Mouse (Mus musculus): ENCODE measurements around the gene Kcnj15. TPM values are rescaled to one million over a fixed set of nuclear protein-coding genes. Genes with fewer than 3 reads are reported as not detected.

Gene Kcnj15
- polyA plus RNA-seq, 1 experiment: 0.01 TPM

DNA sequence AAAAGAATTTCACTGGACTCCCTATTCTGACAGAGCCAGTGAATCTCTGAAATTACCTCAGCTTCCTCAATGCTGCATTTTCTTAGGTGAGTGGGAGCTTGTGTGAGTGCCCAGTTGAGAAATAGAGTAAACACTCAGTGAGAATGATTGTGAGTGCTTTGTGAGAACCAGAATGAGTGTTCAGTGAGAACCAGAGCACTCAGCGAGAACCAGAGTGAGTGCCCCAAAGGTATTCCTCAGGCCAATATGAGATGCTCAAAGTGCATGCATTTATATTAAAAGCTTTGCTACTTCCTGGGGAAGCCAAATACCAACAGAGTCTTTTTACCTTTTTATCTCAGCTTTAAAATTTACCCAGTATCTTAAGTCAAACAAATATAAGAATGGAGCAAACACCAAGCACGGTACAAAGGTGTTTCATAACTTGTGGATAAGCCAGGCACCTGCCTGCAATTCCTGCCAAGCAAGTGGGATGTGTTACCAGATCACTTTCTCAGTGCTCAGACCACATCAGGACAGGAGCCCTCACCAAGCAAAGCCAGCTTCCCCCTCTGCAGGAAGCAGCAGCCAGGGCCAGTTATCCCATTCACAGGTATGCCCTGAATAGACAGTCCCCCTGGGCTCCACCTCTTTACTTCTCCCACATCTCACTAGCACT lies 22.3 kb upstream of the Kcnj15 start:
- H3ac ChIP-seq (ENCODE audit: control insufficient read depth, insufficient read length): no peak overlapping the region
- no peak overlapping the region for H3K4me2 ChIP-seq (ENCODE audit: low read depth)
- no peaks in the 10 kb centered on the region for H3K36me3 ChIP-seq (ENCODE audit: control insufficient read depth, insufficient read depth)
- no peaks in the 10 kb centered on the region for H3K79me2 ChIP-seq (ENCODE audit: control insufficient read depth, insufficient read depth)
- TF ChIP-seq TCF3 (IDR thresholded peaks at IDR 0.05; ENCODE audit: insufficient read length, low read depth): no peak
- TF ChIP-seq CEBPB (IDR thresholded peaks at IDR 0.05; ENCODE audit: insufficient read depth, poor library complexity, severe bottlenecking): no peak
- TF ChIP-seq POLR2AphosphoS2 (IDR thresholded peaks at IDR 0.05; ENCODE audit: insufficient read length, low read depth): no peak
- TF ChIP-seq MYOG (IDR thresholded peaks at IDR 0.05; ENCODE audit: control insufficient read depth in 1 of 3, insufficient read depth in 1 of 3, insufficient read length in 2 of 3, low read depth in 2 of 3): no peak
- TF ChIP-seq TCF12 (IDR thresholded peaks at IDR 0.05; ENCODE audit: insufficient read depth, poor library complexity, severe bottlenecking): no peak
- TF ChIP-seq POLR2A (IDR thresholded peaks at IDR 0.05; ENCODE audit: insufficient read length, low read depth): no peak
- no peak for TF ChIP-seq E2F4 (IDR thresholded peaks at IDR 0.05; ENCODE audit: insufficient read depth)
- no peak for TF ChIP-seq USF1 (IDR thresholded peaks at IDR 0.05; ENCODE audit: low read depth)
- TF ChIP-seq SRF (IDR thresholded peaks at IDR 0.05; ENCODE audit: control insufficient read depth, insufficient read length, low read depth): no peak
- no peak for TF ChIP-seq REST (IDR thresholded peaks at IDR 0.05; ENCODE audit: insufficient read depth, insufficient read length)
- TF ChIP-seq MYOD1 (IDR thresholded peaks at IDR 0.05; ENCODE audit: control insufficient read depth in 1 of 3, insufficient read length in 2 of 3, low read depth in 2 of 3): no peak
- TF ChIP-seq MAX (IDR thresholded peaks at IDR 0.05; ENCODE audit: low read depth): no peak
- H3K27me3 ChIP-seq (ENCODE audit: control insufficient read depth, insufficient read depth, insufficient read length): no peaks in the 10 kb centered on the region
- H3K4me3 ChIP-seq: no peak overlapping the region

DNA sequence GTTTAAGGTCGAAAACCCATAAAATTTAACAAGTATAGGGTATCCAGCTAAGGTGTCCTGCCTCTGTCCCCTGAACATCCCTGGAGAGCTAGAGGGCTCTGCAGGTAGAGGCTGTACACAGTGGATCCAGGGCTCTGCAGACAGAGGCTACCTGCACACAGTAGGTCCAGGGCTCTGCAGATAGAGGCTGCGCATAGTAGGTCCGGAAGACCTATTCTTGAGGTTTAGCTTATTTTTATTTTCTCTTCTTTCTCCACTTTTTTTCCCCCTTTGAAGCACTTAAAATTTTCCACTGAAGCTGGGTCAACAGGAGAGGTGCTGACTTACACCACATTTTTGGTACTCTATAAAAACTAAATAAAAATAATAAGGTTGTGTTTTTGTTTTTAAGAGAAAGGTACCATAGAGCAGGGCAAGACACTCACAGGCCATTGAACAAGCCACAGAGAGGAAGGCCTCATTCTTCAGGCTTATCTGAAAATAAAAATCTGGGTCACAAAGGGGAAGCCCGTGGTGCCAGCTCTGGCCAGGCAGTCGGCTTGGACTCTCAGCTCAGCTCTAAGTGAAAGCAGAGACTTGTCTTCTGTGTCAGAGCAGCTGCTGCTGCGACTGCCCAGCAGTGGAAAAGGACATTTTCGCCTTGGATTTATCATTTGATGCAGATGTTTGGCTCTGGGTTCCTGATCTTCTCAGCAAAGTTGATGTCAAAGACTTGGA lies 18.0 kb upstream of the Kcnj15 start:
- Histone ChIP-seq H3K4me3 (no peak overlapping the region), H3K36me3 (ENCODE audit: control insufficient read depth, insufficient read depth) (no peaks in the 10 kb centered on the region), H3ac (ENCODE audit: control insufficient read depth, insufficient read length) (no peak overlapping the region), H3K27me3 (ENCODE audit: control insufficient read depth, insufficient read depth, insufficient read length) (no peaks in the 10 kb centered on the region), H3K79me2 (ENCODE audit: control insufficient read depth, insufficient read depth) (no peaks in the 10 kb centered on the region), H3K4me2 (ENCODE audit: low read depth) (no peak overlapping the region)
- no peak for TF ChIP-seq E2F4 (IDR thresholded peaks at IDR 0.05; ENCODE audit: insufficient read depth)
- TF ChIP-seq SRF (IDR thresholded peaks at IDR 0.05; ENCODE audit: control insufficient read depth, insufficient read length, low read depth): no peak
- TF ChIP-seq REST (IDR thresholded peaks at IDR 0.05; ENCODE audit: insufficient read depth, insufficient read length): no peak
- no peak for TF ChIP-seq POLR2AphosphoS2 (IDR thresholded peaks at IDR 0.05; ENCODE audit: insufficient read length, low read depth)
- no peak for TF ChIP-seq MYOD1 (IDR thresholded peaks at IDR 0.05; ENCODE audit: control insufficient read depth in 1 of 3, insufficient read length in 2 of 3, low read depth in 2 of 3)
- TF ChIP-seq CEBPB (IDR thresholded peaks at IDR 0.05; ENCODE audit: insufficient read depth, poor library complexity, severe bottlenecking): no peak
- no peak for TF ChIP-seq MYOG (IDR thresholded peaks at IDR 0.05; ENCODE audit: control insufficient read depth in 1 of 3, insufficient read depth in 1 of 3, insufficient read length in 2 of 3, low read depth in 2 of 3)
- no peak for TF ChIP-seq MAX (IDR thresholded peaks at IDR 0.05; ENCODE audit: low read depth)
- TF ChIP-seq USF1 (IDR thresholded peaks at IDR 0.05; ENCODE audit: low read depth): no peak
- TF ChIP-seq POLR2A (IDR thresholded peaks at IDR 0.05; ENCODE audit: insufficient read length, low read depth): no peak
- no peak for TF ChIP-seq TCF12 (IDR thresholded peaks at IDR 0.05; ENCODE audit: insufficient read depth, poor library complexity, severe bottlenecking)
- TF ChIP-seq TCF3 (IDR thresholded peaks at IDR 0.05; ENCODE audit: insufficient read length, low read depth): no peak

DNA sequence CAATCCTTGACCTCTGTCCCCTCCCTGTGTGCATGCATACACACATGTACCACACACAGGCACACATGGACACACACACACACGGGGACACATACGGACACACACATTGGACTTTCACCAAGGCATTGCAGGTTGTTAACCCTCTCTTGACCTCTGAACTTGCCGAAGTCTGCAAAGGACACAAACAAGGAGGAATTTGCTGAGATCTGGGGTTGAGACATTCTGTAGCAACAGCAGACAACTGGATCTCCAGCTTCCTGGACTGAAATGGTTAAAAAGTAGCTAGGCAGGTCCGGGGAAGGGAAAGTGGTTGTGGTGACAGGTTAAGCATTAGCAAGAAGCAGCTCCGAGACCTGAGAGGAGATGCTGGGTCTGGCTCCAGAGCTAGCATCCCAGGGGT lies 16.7 kb upstream of the Kcnj15 start:
- Histone ChIP-seq H3K4me3 (no peak overlapping the region), H3K27me3 (ENCODE audit: control insufficient read depth, insufficient read depth, insufficient read length) (no peaks in the 10 kb centered on the region), H3K36me3 (ENCODE audit: control insufficient read depth, insufficient read depth) (no peaks in the 10 kb centered on the region), H3K79me2 (ENCODE audit: control insufficient read depth, insufficient read depth) (no peaks in the 10 kb centered on the region), H3ac (ENCODE audit: control insufficient read depth, insufficient read length) (no peak overlapping the region), H3K4me2 (ENCODE audit: low read depth) (no peak overlapping the region)
- TF ChIP-seq E2F4 (IDR thresholded peaks at IDR 0.05; ENCODE audit: insufficient read depth): no peak
- TF ChIP-seq MYOD1 (IDR thresholded peaks at IDR 0.05; ENCODE audit: control insufficient read depth in 1 of 3, insufficient read length in 2 of 3, low read depth in 2 of 3): no peak
- no peak for TF ChIP-seq MAX (IDR thresholded peaks at IDR 0.05; ENCODE audit: low read depth)
- TF ChIP-seq CEBPB (IDR thresholded peaks at IDR 0.05; ENCODE audit: insufficient read depth, poor library complexity, severe bottlenecking): no peak
- TF ChIP-seq SRF (IDR thresholded peaks at IDR 0.05; ENCODE audit: control insufficient read depth, insufficient read length, low read depth): no peak
- TF ChIP-seq MYOG (IDR thresholded peaks at IDR 0.05; ENCODE audit: control insufficient read depth in 1 of 3, insufficient read depth in 1 of 3, insufficient read length in 2 of 3, low read depth in 2 of 3): no peak
- TF ChIP-seq TCF3 (IDR thresholded peaks at IDR 0.05; ENCODE audit: insufficient read length, low read depth): no peak
- TF ChIP-seq USF1 (IDR thresholded peaks at IDR 0.05; ENCODE audit: low read depth): no peak
- TF ChIP-seq POLR2AphosphoS2 (IDR thresholded peaks at IDR 0.05; ENCODE audit: insufficient read length, low read depth): no peak
- no peak for TF ChIP-seq POLR2A (IDR thresholded peaks at IDR 0.05; ENCODE audit: insufficient read length, low read depth)
- TF ChIP-seq REST (IDR thresholded peaks at IDR 0.05; ENCODE audit: insufficient read depth, insufficient read length): no peak
- TF ChIP-seq TCF12 (IDR thresholded peaks at IDR 0.05; ENCODE audit: insufficient read depth, poor library complexity, severe bottlenecking): no peak

- Histone ChIP-seq H3K79me2 (ENCODE audit: control insufficient read depth, insufficient read depth) (no peaks in the 10 kb centered on the region), H3K27me3 (ENCODE audit: control insufficient read depth, insufficient read depth, insufficient read length) (no peaks in the 10 kb centered on the region), H3K4me3 (no peak overlapping the region), H3K36me3 (ENCODE audit: control insufficient read depth, insufficient read depth) (no peaks in the 10 kb centered on the region), H3K4me2 (ENCODE audit: low read depth) (no peak overlapping the region), H3ac (ENCODE audit: control insufficient read depth, insufficient read length) (no peak overlapping the region)
- TF ChIP-seq TCF3 (IDR thresholded peaks at IDR 0.05; ENCODE audit: insufficient read length, low read depth): no peak
- no peak for TF ChIP-seq MYOG (IDR thresholded peaks at IDR 0.05; ENCODE audit: control insufficient read depth in 1 of 3, insufficient read depth in 1 of 3, insufficient read length in 2 of 3, low read depth in 2 of 3)
- no peak for TF ChIP-seq MYOD1 (IDR thresholded peaks at IDR 0.05; ENCODE audit: control insufficient read depth in 1 of 3, insufficient read length in 2 of 3, low read depth in 2 of 3)
- TF ChIP-seq E2F4 (IDR thresholded peaks at IDR 0.05; ENCODE audit: insufficient read depth): no peak
- TF ChIP-seq MAX (IDR thresholded peaks at IDR 0.05; ENCODE audit: low read depth): no peak
- TF ChIP-seq CEBPB (IDR thresholded peaks at IDR 0.05; ENCODE audit: insufficient read depth, poor library complexity, severe bottlenecking): no peak
- no peak for TF ChIP-seq POLR2AphosphoS2 (IDR thresholded peaks at IDR 0.05; ENCODE audit: insufficient read length, low read depth)
- no peak for TF ChIP-seq SRF (IDR thresholded peaks at IDR 0.05; ENCODE audit: control insufficient read depth, insufficient read length, low read depth)
- no peak for TF ChIP-seq REST (IDR thresholded peaks at IDR 0.05; ENCODE audit: insufficient read depth, insufficient read length)
- TF ChIP-seq USF1 (IDR thresholded peaks at IDR 0.05; ENCODE audit: low read depth): no peak
- no peak for TF ChIP-seq TCF12 (IDR thresholded peaks at IDR 0.05; ENCODE audit: insufficient read depth, poor library complexity, severe bottlenecking)
- TF ChIP-seq POLR2A (IDR thresholded peaks at IDR 0.05; ENCODE audit: insufficient read length, low read depth): no peak
These were observed 15.8 kb upstream of the Kcnj15 start for GRCm38 (mm10) chr16:95241581-95241980.

Data from myocyte (in vitro differentiated cells).